Mouse (Mus musculus) neural tube, embryonic 12.5 days (tissue): Measurements from ENCODE around the gene Adcy5. TPM values are rescaled to one million over a fixed set of nuclear protein-coding genes. Genes with fewer than 3 reads are reported as not detected.

ENCODE experiments used
- ATAC-seq: fragments of 200-750 bp; cut with Nextera tagmentation; 2 replicates; pipeline ENCODE4 v1.8.0; 2017; ENCODE audit warnings: low read depth, mild to moderate bottlenecking, moderate TSS enrichment, moderate library complexity; ENCODE audit not compliant: low FRiP score
- H3K27ac ChIP-seq: fragments of 300-500 bp; sonication (generic); 2 replicates; pipeline ENCODE4 v1.5.1; 2016
- H3K27me3 ChIP-seq: fragments of 300-500 bp; sonication (generic); replicated peaks from 2 replicates; pipeline ENCODE4 v1.6.1; 2016; ENCODE audit warnings: mild to moderate bottlenecking
- H3K36me3 ChIP-seq: fragments of 300-500 bp; sonication (generic); 2 replicates; pipeline ENCODE4 v1.6.1; 2016; ENCODE audit warnings: mild to moderate bottlenecking
- H3K4me1 ChIP-seq: fragments of 300-500 bp; sonication (generic); 2 replicates; pipeline ENCODE4 v1.6.1; 2016
- H3K4me2 ChIP-seq: fragments of 300-500 bp; sonication (generic); replicated peaks from 2 replicates; pipeline ENCODE4 v1.6.1; 2016; ENCODE audit warnings: mild to moderate bottlenecking
- H3K4me3 ChIP-seq: fragments of 300-500 bp; sonication (generic); 2 replicates; pipeline ENCODE4 v1.5.1; 2016
- H3K9ac ChIP-seq: fragments of 300-500 bp; sonication (generic); 2 replicates; pipeline ENCODE4 v1.6.1; 2016; ENCODE audit warnings: mild to moderate bottlenecking
- H3K9me3 ChIP-seq: fragments of 300-500 bp; sonication (generic); 2 replicates; pipeline ENCODE4 v1.6.1; 2016; ENCODE audit warnings: mild to moderate bottlenecking
- WGBS: fragments of 180-500 bp; shearing (Covaris S2); methylation state at CpG from one replicate; pipeline ENCODE4 v1.1.7; 2016; 5-methylcytosine and 5-hydroxymethylcytosine counted together
- polyA plus RNA-seq: library from polyadenylated mRNA; unstranded; fragments of >200 nt; fragmentation: Nextera tagmentation; extraction: Ambion mirVana; gene quantifications from 2 replicates; pipeline ENCODE4 v1.2.1, GENCODE M21; 2016

Gene Adcy5
- polyA plus RNA-seq, 1 experiment from 2014 or later = 3.8 TPM

DNA sequence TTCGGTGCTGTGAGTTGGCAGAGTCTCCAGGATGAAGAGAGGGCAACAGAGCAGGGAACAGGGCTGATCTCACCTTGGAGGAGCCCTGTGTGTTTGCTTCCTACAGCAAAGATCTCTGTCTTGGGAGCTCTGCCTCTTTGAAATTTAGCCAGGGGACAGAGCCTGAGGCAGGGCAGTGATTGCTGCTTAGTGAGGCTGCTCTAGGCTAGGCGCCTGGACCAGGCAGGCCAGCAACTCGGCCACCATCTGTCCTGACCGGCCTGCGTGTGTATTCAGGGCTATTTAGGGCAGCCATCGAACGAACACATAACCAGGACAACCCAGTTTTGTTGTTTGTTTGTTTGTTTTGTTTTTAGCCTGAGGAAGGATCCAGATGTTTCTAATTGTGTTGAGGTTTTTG lies 36.6 kb downstream of the Adcy5 start:
- ATAC-seq = no peak
- no peak overlapping the region for H3K4me3 ChIP-seq
- H3K9me3 ChIP-seq = no peaks in the 10 kb centered on the region
- H3K27ac ChIP-seq = no peak overlapping the region
- no peak overlapping the region for H3K9ac ChIP-seq
- H3K36me3 ChIP-seq = no peaks in the 10 kb centered on the region
- 80% methylated on average over 7 of the region's 7 CpGs for WGBS
- no peaks in the 10 kb centered on the region for H3K27me3 ChIP-seq
- H3K4me2 ChIP-seq = no peak overlapping the region
- H3K4me1 ChIP-seq = peaks cover 13% of the 10 kb centered on the region; the same call in 1 of the 2 replicates

DNA sequence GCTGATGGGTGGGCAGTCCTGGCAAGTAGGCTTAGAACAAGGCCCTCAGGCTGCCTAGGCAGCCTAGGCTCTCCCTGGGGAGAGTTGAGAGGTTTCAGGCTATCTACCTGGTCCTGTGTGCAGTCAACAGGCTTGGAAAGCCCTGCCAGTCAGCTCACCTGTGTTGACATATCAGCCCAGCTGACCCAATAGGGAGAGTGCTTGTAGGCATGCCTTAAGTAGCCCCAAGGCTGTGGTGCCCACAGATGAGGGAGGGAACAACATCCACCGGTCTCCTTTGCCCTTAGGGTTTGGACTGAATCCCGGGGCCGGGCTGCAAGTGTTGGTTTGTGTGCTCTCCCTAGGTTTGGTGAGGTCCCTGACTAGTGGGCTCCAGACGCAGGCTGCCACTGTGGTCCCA lies 37.8 kb downstream of the Adcy5 start:
- Histone ChIP-seq H3K9ac (no peak overlapping the region), H3K4me3 (no peak overlapping the region), H3K4me2 (no peak overlapping the region), H3K9me3 (no peaks in the 10 kb centered on the region), H3K36me3 (no peaks in the 10 kb centered on the region), H3K4me1 (peaks cover 13% of the 10 kb centered on the region; the same call in 1 of the 2 replicates), H3K27ac (no peak overlapping the region), H3K27me3 (no peaks in the 10 kb centered on the region)
- 89% methylated on average over 4 of the region's 4 CpGs for WGBS
- no peak for ATAC-seq

DNA sequence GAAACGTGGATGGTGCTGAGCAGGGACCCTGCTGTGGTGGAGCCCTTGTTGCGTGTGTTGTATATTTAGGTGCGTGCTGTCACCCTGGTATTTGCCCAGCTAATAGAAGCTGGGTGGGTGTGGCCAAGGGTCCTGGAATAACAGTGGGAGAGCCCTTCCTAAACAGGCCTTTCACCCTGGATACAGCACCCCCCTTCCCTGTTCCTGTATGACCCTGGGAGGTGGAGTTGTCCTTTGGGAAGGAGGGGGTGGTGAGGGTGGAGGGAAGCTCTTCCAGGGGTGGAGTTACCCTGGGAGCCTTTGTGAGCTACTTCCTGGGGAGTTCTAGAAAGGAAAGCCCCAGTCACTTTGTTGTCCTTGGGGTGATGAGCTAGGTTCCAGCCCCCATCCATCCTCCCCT lies 38.7 kb downstream of the Adcy5 start:
- no peaks in the 10 kb centered on the region for H3K9me3 ChIP-seq
- 43% methylated on average over 3 of the region's 3 CpGs for WGBS
- no peaks in the 10 kb centered on the region for H3K36me3 ChIP-seq
- no peaks in the 10 kb centered on the region for H3K27me3 ChIP-seq
- H3K4me1 ChIP-seq = peaks cover 13% of the 10 kb centered on the region; the same call in 1 of the 2 replicates
- H3K4me3 ChIP-seq = no peak overlapping the region
- H3K27ac ChIP-seq = no peak overlapping the region
- H3K4me2 ChIP-seq = no peak overlapping the region
- H3K9ac ChIP-seq = no peak overlapping the region
- no peak for ATAC-seq

DNA sequence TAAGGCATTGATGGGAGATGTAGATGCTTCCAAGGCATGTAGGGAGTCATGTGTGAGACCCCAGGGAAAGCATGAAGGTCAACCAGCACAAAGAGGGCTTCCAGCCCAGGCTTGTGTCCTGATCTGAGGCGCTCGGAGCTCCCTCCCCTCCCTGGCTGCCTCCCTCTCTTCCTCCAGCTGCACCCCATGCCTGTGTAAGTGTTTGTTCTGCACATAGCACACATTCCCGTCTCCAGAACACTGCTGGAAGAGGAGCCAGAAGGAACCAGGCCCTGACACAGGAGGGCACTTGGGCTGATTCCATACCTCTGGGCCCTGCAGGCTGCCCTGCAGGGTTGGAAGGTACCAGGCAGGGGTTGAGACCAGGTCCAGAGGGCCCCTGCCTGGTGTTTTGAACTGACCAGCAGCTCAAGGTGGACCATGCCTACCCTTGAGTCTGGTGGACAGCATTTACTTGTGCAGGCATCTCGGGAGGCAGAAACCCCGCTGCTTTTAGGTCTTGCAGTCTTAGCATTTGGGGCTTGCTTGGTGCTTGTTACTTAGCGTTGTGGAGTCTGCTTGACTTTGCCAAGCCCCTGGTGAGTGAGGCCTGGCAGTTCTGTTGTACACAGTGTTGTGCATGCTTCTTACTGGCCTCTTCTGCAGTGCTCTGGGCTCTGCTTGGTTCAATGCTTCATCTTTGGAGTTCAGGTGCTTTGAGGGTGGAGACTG lies 45.2 kb downstream of the Adcy5 start:
- no peaks in the 10 kb centered on the region for H3K36me3 ChIP-seq
- no peaks in the 10 kb centered on the region for H3K9me3 ChIP-seq
- H3K27me3 ChIP-seq = no peaks in the 10 kb centered on the region
- no peak overlapping the region for H3K4me2 ChIP-seq
- ATAC-seq = no peak
- H3K4me1 ChIP-seq = 0 out of 2 replicates have a peak, but pooled peaks cover under 1% of the 10 kb centered on the region
- WGBS = 74% methylated on average over 6 of the region's 6 CpGs
- H3K4me3 ChIP-seq = no peak overlapping the region
- H3K27ac ChIP-seq = no peak overlapping the region
- H3K9ac ChIP-seq = no peak overlapping the region

DNA sequence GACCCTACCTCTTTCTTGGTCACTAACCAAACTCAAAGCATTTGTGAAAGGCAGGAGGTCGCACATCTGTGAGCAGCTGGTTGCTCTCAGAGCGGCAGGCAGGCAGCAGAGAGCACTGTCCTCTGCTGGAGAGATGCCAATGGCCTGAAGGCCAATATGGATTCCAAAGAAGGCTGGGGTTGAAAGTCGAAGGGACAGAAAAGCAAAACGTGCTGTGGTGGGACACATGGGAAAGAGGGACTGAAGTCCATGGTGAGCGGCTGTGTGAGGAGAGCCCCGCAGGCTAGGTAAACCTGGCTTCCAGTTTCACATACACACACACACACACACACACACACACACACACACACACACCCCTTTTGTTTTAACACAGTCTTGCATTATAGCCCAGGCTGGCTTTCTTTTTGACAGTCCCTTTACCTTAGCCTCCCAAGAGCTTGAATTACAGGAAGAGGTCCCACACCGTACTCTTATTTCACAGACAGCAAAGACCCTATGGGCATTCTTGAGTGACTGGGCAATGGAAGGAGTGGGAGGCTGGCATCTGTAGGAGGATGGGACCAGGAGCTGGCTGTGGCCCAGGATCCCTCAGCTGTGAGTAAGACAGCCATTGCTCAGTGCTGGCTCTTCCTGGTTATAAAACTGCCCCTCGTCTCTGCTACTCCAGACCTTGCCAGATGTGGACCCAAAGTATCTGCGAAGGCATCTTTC lies 45.9 kb downstream of the Adcy5 start:
- 74% methylated on average over 9 of the region's 9 CpGs for WGBS
- Histone ChIP-seq H3K27ac (no peak overlapping the region), H3K27me3 (no peaks in the 10 kb centered on the region), H3K9ac (no peak overlapping the region), H3K4me3 (no peak overlapping the region), H3K36me3 (no peaks in the 10 kb centered on the region), H3K4me2 (no peak overlapping the region), H3K4me1 (peaks cover 8% of the 10 kb centered on the region), H3K9me3 (no peaks in the 10 kb centered on the region)
- ATAC-seq = no peak

DNA sequence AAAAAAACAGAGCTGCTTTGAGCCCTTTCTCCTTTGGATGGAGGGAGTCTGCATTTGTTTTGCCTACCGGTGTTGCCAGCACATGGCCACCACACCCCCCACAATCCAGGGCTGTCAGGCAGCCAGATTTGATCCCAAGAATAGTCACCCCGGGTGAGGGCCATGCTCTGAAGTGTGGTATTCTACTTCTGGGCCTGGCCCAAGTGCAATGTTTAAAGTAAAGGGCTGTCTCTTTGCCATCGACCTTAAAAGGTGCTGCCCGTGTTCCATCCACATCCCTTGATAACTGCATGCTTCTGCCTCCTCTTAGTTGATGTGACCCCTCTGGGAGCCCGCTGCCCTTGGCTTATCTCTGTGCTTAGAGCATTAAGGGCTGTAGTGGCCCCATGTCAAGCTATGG lies 46.6 kb downstream of the Adcy5 start:
- Histone ChIP-seq H3K9ac (no peak overlapping the region), H3K9me3 (no peaks in the 10 kb centered on the region), H3K4me3 (no peak overlapping the region), H3K27me3 (no peaks in the 10 kb centered on the region), H3K36me3 (no peaks in the 10 kb centered on the region), H3K4me1 (peaks cover 14% of the 10 kb centered on the region), H3K4me2 (no peak overlapping the region), H3K27ac (no peak overlapping the region)
- no peak for ATAC-seq
- 83% methylated on average over 5 of the region's 5 CpGs for WGBS

DNA sequence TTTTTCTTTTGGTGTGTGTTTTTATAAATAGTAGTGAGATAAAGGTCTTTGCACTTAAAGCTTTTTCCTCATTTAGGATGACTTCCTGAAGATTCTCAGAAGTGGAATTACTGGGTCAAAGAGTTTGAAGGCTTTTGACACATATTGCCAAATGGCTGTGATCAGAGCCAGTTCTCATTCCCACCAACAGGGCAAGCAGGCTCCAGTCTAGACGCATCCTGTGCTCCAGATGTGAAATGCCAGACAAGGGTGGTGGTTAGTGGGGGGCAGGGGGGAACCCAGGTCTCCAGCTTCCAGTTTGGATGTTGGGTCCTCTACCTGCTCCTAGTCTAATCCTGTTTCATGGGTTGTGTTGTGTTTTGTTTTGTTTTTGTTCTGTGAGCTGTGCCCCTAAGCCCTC lies 48.8 kb downstream of the Adcy5 start:
- H3K9ac ChIP-seq = no peak overlapping the region
- H3K4me2 ChIP-seq = no peak overlapping the region
- no peaks in the 10 kb centered on the region for H3K27me3 ChIP-seq
- no peak overlapping the region for H3K4me3 ChIP-seq
- no peak for ATAC-seq
- 59% methylated on average over 1 of the region's 1 CpGs for WGBS
- no peaks in the 10 kb centered on the region for H3K9me3 ChIP-seq
- peaks cover 19% of the 10 kb centered on the region for H3K4me1 ChIP-seq
- H3K27ac ChIP-seq = no peak overlapping the region
- no peaks in the 10 kb centered on the region for H3K36me3 ChIP-seq

DNA sequence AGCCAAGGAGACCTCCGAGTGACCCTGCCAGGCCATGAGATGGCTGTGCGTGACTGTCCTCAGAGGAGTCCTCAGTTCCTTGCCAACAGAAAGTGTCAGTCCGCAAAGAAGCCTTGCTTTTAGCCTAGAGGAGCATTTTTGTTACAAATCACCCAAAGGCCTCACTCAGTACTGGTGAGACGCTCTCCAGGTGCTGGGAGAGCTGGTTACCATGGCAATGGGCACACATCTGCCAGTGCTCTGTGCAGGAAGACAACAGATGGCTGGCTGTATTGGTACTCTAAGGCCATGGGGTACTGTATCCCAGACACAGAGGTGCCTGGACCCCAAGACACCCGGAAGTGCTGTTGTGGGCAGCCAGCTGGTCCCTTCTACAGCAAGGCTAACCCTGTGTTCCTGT lies 51.0 kb downstream of the Adcy5 start:
- 46% methylated on average over 5 of the region's 5 CpGs for WGBS
- H3K36me3 ChIP-seq = no peaks in the 10 kb centered on the region
- H3K4me2 ChIP-seq = no peak overlapping the region
- H3K27ac ChIP-seq = no peak overlapping the region
- H3K4me3 ChIP-seq = no peak overlapping the region
- H3K4me1 ChIP-seq = peaks cover 23% of the 10 kb centered on the region
- peak; percentile 76; the same call in 1 of the 2 replicates for ATAC-seq
- no peaks in the 10 kb centered on the region for H3K27me3 ChIP-seq
- no peak overlapping the region for H3K9ac ChIP-seq
- H3K9me3 ChIP-seq = no peaks in the 10 kb centered on the region

DNA sequence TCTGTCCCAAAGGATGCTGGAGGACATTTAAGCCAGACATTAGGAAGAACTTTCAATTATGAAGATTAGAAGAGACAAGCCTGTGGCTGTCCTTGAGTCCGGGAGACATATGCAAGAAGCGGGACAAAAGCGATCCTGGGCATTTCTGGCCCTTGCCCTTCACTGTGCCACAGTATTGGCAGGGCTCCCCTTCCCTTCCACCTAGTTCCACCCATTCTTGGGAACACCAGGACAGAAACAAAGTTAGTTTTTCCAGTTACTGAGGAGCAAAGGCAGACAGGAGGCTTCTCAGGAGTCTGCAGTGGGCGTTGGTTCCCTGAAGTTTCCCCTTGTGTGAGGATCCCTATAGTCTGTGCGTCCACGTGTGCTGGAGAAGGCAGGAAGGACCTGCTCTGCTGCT lies 51.7 kb downstream of the Adcy5 start:
- H3K4me3 ChIP-seq = no peak overlapping the region
- no peak for ATAC-seq
- no peaks in the 10 kb centered on the region for H3K36me3 ChIP-seq
- no peaks in the 10 kb centered on the region for H3K27me3 ChIP-seq
- peaks cover 23% of the 10 kb centered on the region for H3K4me1 ChIP-seq
- H3K9me3 ChIP-seq = no peaks in the 10 kb centered on the region
- WGBS = 87% methylated on average over 6 of the region's 6 CpGs
- no peak overlapping the region for H3K27ac ChIP-seq
- H3K9ac ChIP-seq = no peak overlapping the region
- H3K4me2 ChIP-seq = no peak overlapping the region

DNA sequence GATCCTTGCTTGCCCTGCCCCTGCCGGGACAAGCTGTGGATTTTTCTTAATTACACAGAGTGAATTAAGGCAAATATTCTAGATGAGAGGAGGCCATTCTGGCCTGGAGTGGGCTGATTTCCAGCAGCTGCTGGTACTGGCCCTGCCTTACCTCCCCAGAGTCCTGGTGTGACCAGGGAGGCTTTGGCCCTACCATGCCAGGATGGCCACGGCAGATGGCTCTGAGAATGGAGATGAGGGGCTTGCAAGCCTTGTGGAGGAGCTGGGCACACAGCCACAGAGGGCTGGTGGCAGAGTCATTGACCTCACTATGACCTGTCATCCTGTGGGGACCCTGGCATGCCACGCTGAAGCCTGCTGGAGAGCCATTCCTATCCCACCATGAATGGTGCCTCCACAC lies 54.1 kb downstream of the Adcy5 start:
- no peak overlapping the region for H3K27ac ChIP-seq
- ATAC-seq = no peak
- H3K4me1 ChIP-seq = peaks cover 23% of the 10 kb centered on the region
- no peaks in the 10 kb centered on the region for H3K9me3 ChIP-seq
- H3K4me3 ChIP-seq = no peak overlapping the region
- no peaks in the 10 kb centered on the region for H3K27me3 ChIP-seq
- H3K9ac ChIP-seq = no peak overlapping the region
- no peak overlapping the region for H3K4me2 ChIP-seq
- H3K36me3 ChIP-seq = no peaks in the 10 kb centered on the region
- 66% methylated on average over 3 of the region's 3 CpGs for WGBS

DNA sequence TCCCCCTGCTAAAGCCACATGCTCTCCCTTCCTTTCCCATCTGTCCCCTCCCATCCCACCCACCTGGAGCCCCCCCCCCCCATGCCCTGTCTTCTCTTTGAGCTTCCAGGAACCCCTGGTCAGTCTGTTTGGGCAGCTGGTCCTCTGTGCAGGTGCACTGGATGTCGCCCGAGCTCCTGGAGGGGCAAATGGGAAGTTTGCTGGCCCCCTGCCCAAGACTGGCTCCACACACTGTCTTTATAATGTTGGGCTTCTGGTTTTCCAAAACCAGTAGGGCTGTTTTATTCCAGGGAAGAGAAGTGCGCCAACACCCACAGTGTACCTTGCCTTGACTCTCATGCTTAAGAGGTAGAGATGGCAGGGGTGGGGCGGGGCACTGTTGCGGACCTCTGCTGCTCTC lies 55.1 kb downstream of the Adcy5 start:
- Histone ChIP-seq H3K36me3 (no peaks in the 10 kb centered on the region), H3K27me3 (no peaks in the 10 kb centered on the region), H3K4me1 (peaks cover 23% of the 10 kb centered on the region), H3K9ac (no peak overlapping the region), H3K27ac (no peak overlapping the region), H3K4me3 (no peak overlapping the region), H3K9me3 (no peaks in the 10 kb centered on the region), H3K4me2 (no peak overlapping the region)
- ATAC-seq = no peak
- WGBS = 82% methylated on average over 5 of the region's 5 CpGs

DNA sequence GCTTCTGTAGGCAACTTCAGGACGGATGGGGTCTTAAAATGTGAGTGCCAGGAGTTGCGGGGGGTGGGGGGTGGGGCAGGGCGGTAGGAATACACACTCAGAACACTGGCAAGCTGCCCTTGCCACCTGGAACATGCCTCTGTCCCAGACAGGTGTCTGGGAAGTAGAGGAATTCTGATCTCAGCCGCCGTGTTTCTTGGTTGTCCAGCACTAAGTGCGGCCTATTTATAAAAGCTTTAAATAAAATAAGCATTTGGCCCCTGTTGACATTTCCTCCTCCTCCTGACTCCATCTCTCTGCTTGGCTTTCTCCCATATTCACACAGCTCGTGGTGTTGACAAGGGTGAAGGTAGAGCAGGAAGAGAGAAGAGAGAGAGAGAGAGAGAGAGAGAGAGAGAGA lies 60.4 kb downstream of the Adcy5 start:
- ATAC-seq = no peak
- WGBS = 79% methylated on average over 7 of the region's 7 CpGs
- no peak overlapping the region for H3K4me3 ChIP-seq
- no peaks in the 10 kb centered on the region for H3K9me3 ChIP-seq
- no peak overlapping the region for H3K4me2 ChIP-seq
- H3K9ac ChIP-seq = no peak overlapping the region
- no peak overlapping the region for H3K27ac ChIP-seq
- no peaks in the 10 kb centered on the region; the same call in 1 of the 2 replicates for H3K4me1 ChIP-seq
- no peaks in the 10 kb centered on the region for H3K27me3 ChIP-seq
- no peaks in the 10 kb centered on the region for H3K36me3 ChIP-seq

DNA sequence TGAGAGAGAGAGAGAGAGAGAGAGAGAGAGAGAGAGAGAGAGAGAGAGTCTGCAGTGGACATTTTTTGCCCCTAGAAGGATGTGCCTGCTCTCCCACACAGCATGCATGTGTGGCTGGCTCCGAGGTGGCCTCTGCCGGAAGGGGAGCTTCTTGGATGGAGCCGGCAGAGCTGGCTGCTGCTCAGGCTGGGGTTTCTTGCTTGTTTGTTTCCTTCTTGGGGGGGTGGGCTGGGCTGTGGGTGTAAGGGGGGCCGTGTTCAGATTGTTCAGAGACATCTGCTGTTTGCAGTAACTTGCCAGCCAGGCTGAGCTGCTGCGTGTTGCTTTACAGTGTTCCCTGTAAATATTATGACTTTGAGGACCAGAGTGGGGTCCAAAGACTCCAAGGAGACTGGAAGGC lies 60.8 kb downstream of the Adcy5 start:
- no peaks in the 10 kb centered on the region for H3K9me3 ChIP-seq
- H3K27ac ChIP-seq = no peak overlapping the region
- no peak overlapping the region for H3K4me2 ChIP-seq
- no peak for ATAC-seq
- WGBS = 67% methylated on average over 5 of the region's 5 CpGs
- H3K9ac ChIP-seq = no peak overlapping the region
- H3K4me1 ChIP-seq = no peaks in the 10 kb centered on the region; the same call in 1 of the 2 replicates
- no peaks in the 10 kb centered on the region for H3K36me3 ChIP-seq
- H3K27me3 ChIP-seq = no peaks in the 10 kb centered on the region
- H3K4me3 ChIP-seq = no peak overlapping the region
